Mouse (Mus musculus): Measurements from ENCODE around the gene Tshz2. TPM values are rescaled to one million over a fixed set of nuclear protein-coding genes. Genes with fewer than 3 reads are reported as not detected.

The Tshz2 gene
- polyA plus RNA-seq, 1 experiment from 2014 or later, result 5.1 TPM

DNA sequence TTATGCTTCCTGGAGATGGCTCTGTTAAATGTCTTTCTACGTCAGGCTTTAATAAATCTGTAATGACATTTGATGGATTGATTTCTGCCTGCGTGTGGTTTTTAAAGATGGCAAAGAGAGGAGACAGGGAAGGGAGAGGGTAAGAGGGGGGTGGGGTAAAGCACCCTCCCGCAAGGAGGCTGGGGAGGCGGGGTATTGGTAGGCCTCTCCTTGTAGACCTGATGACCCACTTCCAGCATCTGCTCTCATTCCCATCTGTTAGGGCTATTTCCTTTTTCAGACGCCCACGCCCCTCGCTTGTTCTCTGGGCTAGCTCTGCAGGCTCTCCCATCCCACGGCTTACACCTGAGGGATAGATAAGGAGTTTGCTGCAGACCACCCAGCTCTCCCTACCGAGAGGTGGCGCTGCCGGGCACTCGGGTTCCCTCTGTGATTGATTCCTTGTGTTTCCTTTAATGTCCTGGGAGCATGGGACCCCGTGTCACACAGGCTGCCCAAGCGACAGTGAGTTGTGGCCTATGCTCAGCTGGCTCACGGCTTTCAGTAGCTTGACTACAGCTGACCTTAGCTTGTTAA lies 445.7 kb downstream of the Tshz2 start:
- no peak for DNase-seq (ENCODE audit: low spot score)
- WGBS, result 52% methylated on average over 15 of the region's 15 CpGs
- Histone ChIP-seq H3K27ac (no peak overlapping the region), H3K36me3 (no peaks in the 10 kb centered on the region), H3K4me1 (replicated peaks) (0 out of 2 replicates have a peak, but pooled peaks cover 4% of the 10 kb centered on the region), H3K4me3 (no peak overlapping the region), H3K9me3 (no peaks in the 10 kb centered on the region), H3K27me3 (ENCODE audit: insufficient read depth, poor library complexity, severe bottlenecking) (no peaks in the 10 kb centered on the region)

DNA sequence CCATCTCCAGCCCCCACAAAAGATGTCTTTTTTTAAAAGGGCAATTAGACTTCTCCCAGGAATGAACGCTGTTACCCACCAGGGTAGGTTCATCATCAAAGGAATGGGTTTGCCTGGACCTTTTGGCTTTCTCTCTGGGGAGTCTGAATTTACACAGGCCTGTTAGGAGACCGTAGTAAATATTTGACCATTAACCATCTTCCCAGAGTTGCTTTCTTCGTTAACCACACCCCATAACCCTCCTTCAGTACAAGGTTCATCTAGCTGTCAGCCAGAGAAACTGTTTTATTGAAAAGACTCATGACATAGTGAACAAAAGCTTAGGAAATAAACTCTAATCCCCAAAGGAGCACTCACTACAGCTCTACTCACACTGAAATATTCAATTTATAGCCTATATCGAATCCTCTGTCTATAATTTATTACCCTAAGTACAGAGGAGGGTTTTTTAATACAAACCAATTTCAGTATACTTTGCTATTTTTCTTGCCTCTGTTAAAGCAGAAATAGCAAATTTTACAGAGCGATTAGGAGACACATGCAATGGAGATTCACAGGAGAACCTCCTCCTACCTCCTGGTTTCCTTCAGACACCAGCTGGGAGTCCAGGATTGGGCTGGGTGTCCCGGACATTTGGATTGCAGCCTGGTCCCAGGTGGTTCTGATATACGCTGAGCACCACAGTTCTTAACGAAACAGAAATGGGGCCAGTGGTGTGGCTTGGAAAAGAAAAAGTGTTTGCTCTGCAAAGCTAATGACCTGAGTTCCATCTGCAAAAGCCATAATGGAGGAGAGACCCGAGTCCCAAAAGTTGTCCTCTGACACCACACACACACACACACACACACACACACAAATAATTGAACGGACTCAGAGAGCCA lies 459.0 kb downstream of the Tshz2 start:
- H3K27me3 ChIP-seq (ENCODE audit: insufficient read depth, poor library complexity, severe bottlenecking), result no peaks in the 10 kb centered on the region
- no peak overlapping the region for H3K27ac ChIP-seq
- DNase-seq (ENCODE audit: low spot score), result no peak
- WGBS, result 80% methylated on average over 10 of the region's 10 CpGs
- no peaks in the 10 kb centered on the region for H3K9me3 ChIP-seq
- H3K4me3 ChIP-seq, result no peak overlapping the region
- peaks cover 10% of the 10 kb centered on the region; the same call in 1 of the 2 replicates for H3K4me1 ChIP-seq (replicated peaks)
- H3K36me3 ChIP-seq, result no peaks in the 10 kb centered on the region

DNA sequence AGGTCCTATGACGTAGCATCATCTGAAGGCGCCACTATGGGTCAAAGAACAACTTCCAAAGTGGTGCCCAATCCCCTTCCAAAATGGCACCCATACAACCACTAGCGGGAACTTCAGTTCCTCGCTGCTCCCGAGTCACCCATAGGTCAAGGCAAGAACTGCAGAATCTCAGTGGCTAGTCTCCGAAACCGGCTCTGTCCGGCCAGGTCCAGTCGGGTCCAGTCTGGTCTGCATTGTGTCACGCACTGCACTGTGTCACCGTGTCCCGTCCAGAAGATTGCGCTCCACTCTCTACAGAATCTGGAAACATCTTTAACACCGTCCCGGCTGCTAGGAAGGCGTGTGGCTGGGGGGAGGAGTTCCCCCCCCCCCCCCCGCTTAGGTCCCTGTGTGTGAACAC lies 461.4 kb downstream of the Tshz2 start:
- 90% methylated on average over 17 of the region's 17 CpGs for WGBS
- no peaks in the 10 kb centered on the region for H3K4me1 ChIP-seq (replicated peaks)
- DNase-seq (ENCODE audit: low spot score), result no peak
- H3K36me3 ChIP-seq, result no peaks in the 10 kb centered on the region
- no peak overlapping the region for H3K27ac ChIP-seq
- H3K9me3 ChIP-seq, result no peaks in the 10 kb centered on the region
- no peak overlapping the region for H3K4me3 ChIP-seq
- no peaks in the 10 kb centered on the region for H3K27me3 ChIP-seq (ENCODE audit: insufficient read depth, poor library complexity, severe bottlenecking)

DNA sequence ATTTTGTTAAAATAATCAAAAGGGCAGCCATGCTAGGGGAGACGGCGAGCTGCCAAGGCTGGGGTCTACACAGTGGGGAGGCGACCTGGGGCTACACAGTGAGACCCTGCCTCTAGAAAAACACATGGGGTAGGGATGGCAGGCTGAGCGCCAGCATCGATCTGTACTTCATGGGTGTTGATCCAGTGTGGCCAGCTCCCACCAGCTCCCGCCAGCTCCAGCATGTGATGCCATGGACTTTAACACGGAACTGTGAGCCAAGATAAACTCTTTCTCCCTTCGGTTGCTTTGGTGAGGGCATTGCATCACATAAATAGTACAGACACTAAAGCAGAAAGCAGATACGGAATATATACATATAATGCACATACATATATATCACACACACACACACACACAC lies 462.1 kb downstream of the Tshz2 start:
- H3K36me3 ChIP-seq, result no peaks in the 10 kb centered on the region
- 92% methylated on average over 9 of the region's 9 CpGs for WGBS
- H3K9me3 ChIP-seq, result no peaks in the 10 kb centered on the region
- H3K27me3 ChIP-seq (ENCODE audit: insufficient read depth, poor library complexity, severe bottlenecking), result no peaks in the 10 kb centered on the region
- DNase-seq (ENCODE audit: low spot score), result no peak
- no peak overlapping the region for H3K27ac ChIP-seq
- no peak overlapping the region for H3K4me3 ChIP-seq
- H3K4me1 ChIP-seq (replicated peaks), result no peaks in the 10 kb centered on the region

DNA sequence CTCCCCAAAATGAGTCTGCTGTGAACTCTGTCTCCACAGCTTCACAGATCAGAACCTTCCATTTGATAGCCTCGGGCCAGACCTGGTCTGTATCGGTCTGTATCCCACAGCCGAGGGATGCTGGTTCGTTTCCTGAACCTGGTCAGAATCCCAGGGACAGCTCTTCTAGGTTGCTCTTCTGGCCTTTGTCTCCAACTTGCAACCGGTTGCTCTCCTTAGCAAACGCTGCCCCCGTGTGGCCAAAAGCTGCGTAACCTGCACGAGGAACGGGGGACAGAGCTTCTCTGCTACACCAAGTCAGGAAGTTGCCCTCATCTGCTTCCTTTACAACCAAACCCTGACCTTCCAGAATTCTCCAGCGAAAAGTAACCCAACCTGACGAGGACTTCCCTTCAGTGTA lies 468.3 kb downstream of the Tshz2 start:
- H3K4me1 ChIP-seq (replicated peaks), result 0 out of 2 replicates have a peak, but pooled peaks cover 5% of the 10 kb centered on the region
- WGBS, result 8% methylated on average over 12 of the region's 12 CpGs
- DNase-seq (ENCODE audit: low spot score), result peak; percentile 94
- no peaks in the 10 kb centered on the region for H3K9me3 ChIP-seq
- no peak overlapping the region for H3K4me3 ChIP-seq
- no peaks in the 10 kb centered on the region for H3K27me3 ChIP-seq (ENCODE audit: insufficient read depth, poor library complexity, severe bottlenecking)
- peaks cover 5% of the 10 kb centered on the region; the same call in 1 of the 2 replicates for H3K36me3 ChIP-seq
- peak overlapping the region; percentile 80 for H3K27ac ChIP-seq

DNA sequence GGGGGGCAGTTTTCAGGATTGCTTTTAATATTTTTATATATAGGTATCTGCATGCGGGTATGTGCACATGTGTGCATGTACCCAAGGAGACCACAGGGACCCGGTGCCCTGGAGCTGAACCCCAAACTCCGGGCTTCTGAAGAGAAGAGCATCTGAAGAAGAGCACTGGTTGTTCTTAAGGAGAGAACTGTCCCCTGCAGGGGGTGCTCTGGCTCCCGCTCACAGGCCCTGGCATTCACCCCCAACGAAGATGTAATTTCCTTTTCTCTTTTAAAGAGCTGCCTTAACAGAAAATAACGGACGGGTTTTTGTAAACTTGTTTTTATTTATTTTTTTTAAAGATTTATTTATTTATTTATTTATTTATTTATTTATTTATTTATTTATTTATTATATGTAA lies 469.1 kb downstream of the Tshz2 start:
- H3K4me3 ChIP-seq, result no peak overlapping the region
- H3K4me1 ChIP-seq (replicated peaks), result 0 out of 2 replicates have a peak, but pooled peaks cover 5% of the 10 kb centered on the region
- no peak for DNase-seq (ENCODE audit: low spot score)
- peaks cover 13% of the 10 kb centered on the region for H3K36me3 ChIP-seq
- WGBS, result 75% methylated on average over 7 of the region's 7 CpGs
- no peaks in the 10 kb centered on the region for H3K9me3 ChIP-seq
- H3K27ac ChIP-seq, result no peak overlapping the region
- H3K27me3 ChIP-seq (ENCODE audit: insufficient read depth, poor library complexity, severe bottlenecking), result no peaks in the 10 kb centered on the region

DNA sequence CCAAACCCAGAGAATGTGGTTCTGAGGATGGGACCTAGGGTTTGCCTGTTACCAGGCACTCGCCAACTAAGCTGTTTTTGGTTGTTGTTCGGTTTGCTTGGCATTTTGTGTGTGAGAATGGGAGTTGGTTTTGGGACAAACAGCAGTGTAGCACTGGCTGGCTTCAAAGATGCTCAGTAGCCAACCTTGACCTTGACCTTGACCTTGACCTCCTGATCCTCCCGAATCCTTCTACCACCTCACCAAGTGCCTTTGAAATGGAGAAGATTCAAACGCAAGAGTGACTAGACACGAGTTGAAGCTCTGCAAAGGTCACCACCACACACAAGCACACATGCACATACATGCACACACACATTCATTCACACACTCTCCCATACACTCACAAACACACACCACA lies 470.5 kb downstream of the Tshz2 start:
- 0 out of 2 replicates have a peak, but pooled peaks cover 5% of the 10 kb centered on the region for H3K4me1 ChIP-seq (replicated peaks)
- WGBS, result 80% methylated on average over 5 of the region's 5 CpGs

DNA sequence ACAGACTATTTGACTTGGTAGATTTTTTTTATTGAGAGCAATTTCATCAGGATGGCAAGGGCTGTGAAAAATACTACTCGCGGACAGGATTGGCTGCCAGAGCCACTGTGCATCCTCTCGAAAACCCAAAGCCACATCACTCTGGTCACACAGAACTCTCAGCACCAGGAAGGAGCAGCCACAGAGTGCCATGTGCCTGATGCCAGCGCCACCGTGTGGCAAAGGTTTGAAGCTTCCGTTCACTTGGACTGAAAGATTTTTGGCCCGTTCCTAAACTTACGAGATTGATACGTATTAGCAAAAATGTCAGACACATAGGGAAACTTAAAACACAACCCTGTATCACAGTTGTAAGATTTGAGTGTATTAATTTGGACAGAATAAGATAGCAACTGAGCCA lies 471.0 kb downstream of the Tshz2 start:
- Histone ChIP-seq H3K27me3 (ENCODE audit: insufficient read depth, poor library complexity, severe bottlenecking) (no peaks in the 10 kb centered on the region), H3K36me3 (peaks cover 25% of the 10 kb centered on the region), H3K4me1 (replicated peaks) (0 out of 2 replicates have a peak, but pooled peaks cover 5% of the 10 kb centered on the region), H3K9me3 (no peaks in the 10 kb centered on the region), H3K27ac (no peak overlapping the region), H3K4me3 (no peak overlapping the region)
- DNase-seq (ENCODE audit: low spot score), result peak; percentile 44
- WGBS, result 59% methylated on average over 9 of the region's 9 CpGs

More for the DNA sequence above, 470.5 kb downstream of the Tshz2 start:
- no peak for DNase-seq (ENCODE audit: low spot score)
- H3K27me3 ChIP-seq (ENCODE audit: insufficient read depth, poor library complexity, severe bottlenecking), result no peaks in the 10 kb centered on the region
- H3K36me3 ChIP-seq, result peaks cover 25% of the 10 kb centered on the region
- no peak overlapping the region for H3K4me3 ChIP-seq
- H3K9me3 ChIP-seq, result no peaks in the 10 kb centered on the region
- H3K27ac ChIP-seq, result no peak overlapping the region

DNA sequence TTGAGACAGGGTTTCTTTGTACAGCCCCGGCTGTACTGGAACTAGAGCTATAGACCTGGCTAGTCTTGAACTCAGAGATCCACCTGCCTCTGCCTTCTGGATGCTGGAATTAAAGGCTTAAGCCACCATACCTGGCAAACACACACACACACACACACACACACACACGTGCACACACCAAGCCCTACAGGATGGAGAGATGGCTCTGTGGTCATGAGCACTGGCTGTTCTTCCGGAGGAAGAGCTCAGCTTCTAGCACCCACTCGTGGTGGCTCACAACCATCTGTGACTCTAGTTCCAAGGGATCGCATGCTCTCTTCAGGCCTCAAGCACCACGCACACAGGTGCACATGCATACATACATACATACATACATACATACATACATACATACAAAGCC lies 471.6 kb downstream of the Tshz2 start:
- Histone ChIP-seq H3K27me3 (ENCODE audit: insufficient read depth, poor library complexity, severe bottlenecking) (no peaks in the 10 kb centered on the region), H3K9me3 (no peaks in the 10 kb centered on the region), H3K27ac (0 out of 2 replicates have a peak overlapping the region, but pooled peaks have one; percentile 23), H3K36me3 (peaks cover 30% of the 10 kb centered on the region), H3K4me3 (no peak overlapping the region), H3K4me1 (replicated peaks) (peaks cover 9% of the 10 kb centered on the region)
- 92% methylated on average over 6 of the region's 6 CpGs for WGBS
- no peak for DNase-seq (ENCODE audit: low spot score)

DNA sequence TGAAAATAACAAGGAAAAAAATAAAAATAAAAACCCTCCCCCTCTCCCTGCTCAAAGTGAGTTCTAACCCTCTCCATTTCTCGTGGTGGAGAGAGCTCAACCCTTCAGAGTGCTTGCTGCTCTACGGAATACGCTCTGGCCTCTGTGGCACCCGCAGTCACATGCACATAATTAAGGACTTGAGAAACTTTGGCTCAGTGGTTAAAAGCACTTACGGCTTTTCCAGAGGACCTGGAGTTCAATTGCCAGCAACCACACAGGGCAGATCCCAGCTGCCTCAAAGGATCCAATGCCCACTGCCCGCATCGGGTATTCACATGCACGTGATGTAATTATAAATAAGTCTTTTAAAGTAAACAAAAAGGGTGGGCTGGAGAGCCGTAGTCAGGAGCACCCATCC lies 473.2 kb downstream of the Tshz2 start:
- H3K27me3 ChIP-seq (ENCODE audit: insufficient read depth, poor library complexity, severe bottlenecking), result no peaks in the 10 kb centered on the region
- H3K36me3 ChIP-seq, result peaks cover 46% of the 10 kb centered on the region
- H3K27ac ChIP-seq, result no peak overlapping the region
- no peak for DNase-seq (ENCODE audit: low spot score)
- 87% methylated on average over 9 of the region's 9 CpGs for WGBS
- no peak overlapping the region for H3K4me3 ChIP-seq
- peaks cover 14% of the 10 kb centered on the region for H3K4me1 ChIP-seq (replicated peaks)
- H3K9me3 ChIP-seq, result no peaks in the 10 kb centered on the region

DNA sequence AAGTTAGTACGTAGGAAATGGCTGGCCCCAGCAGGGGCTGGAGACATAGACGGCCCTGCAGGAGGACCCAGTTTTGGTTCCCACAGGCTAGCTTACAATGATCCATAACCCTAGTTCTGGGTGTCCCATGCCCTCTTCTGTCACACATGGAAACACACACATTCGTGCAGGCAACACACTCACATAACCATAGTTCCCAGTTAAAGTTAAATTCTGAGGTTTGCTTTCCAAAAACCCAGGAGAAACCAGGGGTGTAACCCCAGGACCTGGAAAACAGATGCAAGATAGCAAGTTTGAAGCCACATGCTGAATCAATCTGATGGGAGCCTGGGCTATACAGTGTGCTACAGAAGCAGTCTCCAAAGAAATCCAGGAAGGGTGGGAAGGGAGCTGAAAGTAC lies 475.0 kb downstream of the Tshz2 start:
- DNase-seq (ENCODE audit: low spot score), result no peak
- Histone ChIP-seq H3K9me3 (no peaks in the 10 kb centered on the region), H3K4me1 (replicated peaks) (peaks cover 11% of the 10 kb centered on the region), H3K27me3 (ENCODE audit: insufficient read depth, poor library complexity, severe bottlenecking) (no peaks in the 10 kb centered on the region), H3K4me3 (no peak overlapping the region), H3K27ac (no peak overlapping the region), H3K36me3 (peaks cover 64% of the 10 kb centered on the region)
- 87% methylated on average over 3 of the region's 3 CpGs for WGBS

DNA sequence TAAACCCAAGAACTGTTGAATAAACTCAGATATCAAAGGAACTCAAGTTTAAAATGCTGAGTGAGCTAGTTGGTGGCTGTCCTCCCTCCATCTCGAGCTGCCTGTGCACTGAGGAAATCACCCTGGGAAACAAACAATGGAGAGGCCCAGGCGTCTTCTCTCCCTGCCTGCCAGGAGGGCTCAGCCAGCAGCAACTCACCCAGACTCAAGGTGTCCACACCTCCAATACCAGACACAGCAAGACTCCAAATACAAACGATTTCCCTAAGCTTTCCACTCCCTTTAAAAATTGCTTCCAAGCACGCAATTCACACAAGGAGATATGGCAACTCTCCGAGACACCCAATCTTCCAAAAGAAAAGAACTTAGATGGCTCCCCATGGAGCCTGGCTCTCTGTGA lies 476.7 kb downstream of the Tshz2 start:
- H3K27ac ChIP-seq, result peak overlapping the region; percentile 59
- H3K27me3 ChIP-seq (ENCODE audit: insufficient read depth, poor library complexity, severe bottlenecking), result no peaks in the 10 kb centered on the region
- WGBS, result 35% methylated on average over 5 of the region's 5 CpGs
- no peak for DNase-seq (ENCODE audit: low spot score)
- peaks cover 81% of the 10 kb centered on the region for H3K36me3 ChIP-seq
- H3K9me3 ChIP-seq, result no peaks in the 10 kb centered on the region
- H3K4me3 ChIP-seq, result no peak overlapping the region
- H3K4me1 ChIP-seq (replicated peaks), result peaks cover 11% of the 10 kb centered on the region

DNA sequence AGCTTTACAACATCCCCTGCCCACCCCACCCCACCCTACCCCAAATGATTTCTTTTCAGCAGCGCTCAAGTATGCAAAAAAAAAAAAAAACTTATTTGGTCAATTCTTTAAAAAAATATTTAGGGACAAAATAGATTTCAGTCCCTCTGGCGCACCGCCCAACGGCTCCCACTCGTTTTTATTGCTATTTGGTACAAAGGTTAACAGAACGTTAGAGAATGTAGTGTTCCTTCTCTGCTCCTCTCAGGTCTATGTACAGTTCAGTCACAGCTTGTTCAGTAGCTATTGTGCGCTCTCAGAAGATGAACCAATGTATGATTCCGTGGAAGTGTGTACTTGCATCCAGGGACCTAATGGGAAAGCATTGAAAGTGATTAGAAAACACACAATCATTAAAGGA lies 477.5 kb downstream of the Tshz2 start:
- H3K9me3 ChIP-seq, result no peaks in the 10 kb centered on the region
- no peak overlapping the region for H3K4me3 ChIP-seq
- peaks cover 11% of the 10 kb centered on the region for H3K4me1 ChIP-seq (replicated peaks)
- no peak for DNase-seq (ENCODE audit: low spot score)
- no peak overlapping the region for H3K27ac ChIP-seq
- H3K27me3 ChIP-seq (ENCODE audit: insufficient read depth, poor library complexity, severe bottlenecking), result no peaks in the 10 kb centered on the region
- peaks cover 89% of the 10 kb centered on the region for H3K36me3 ChIP-seq
- WGBS, result 91% methylated on average over 8 of the region's 8 CpGs

All from hindbrain, embryonic 10.5 days (tissue).